Comparison of ENCODE assay signal across 13 mouse cellular contexts in the genomic region with DNA sequence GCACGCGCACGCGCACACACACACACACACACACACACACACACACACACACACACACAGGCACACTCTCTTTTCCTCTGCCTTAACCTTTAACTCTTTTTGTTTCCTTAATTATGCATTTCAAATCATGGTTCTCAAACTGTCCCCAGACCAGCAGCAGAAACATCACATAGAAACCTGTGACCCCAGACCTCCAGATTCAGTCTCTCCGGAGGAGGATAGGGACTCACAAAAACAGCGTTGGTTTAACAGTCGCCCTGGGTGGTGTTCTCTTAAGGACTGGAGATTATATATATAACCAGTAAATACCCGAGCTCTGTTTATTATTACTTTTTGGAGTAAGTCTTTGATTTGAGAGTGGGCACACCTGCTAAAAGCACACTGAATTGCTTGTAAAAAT. TPM values are rescaled to one million over a fixed set of nuclear protein-coding genes. Genes with fewer than 3 reads are reported as not detected.
DNase-seq lines count a peak whose midpoint lies in the region; ATAC-seq lines count a peak whose summit lies in the region.
"Had no signal": no experiment of that assay in that cellular context is flagged by ENCODE, and none has a peak within 500 bp of the region (broad histone marks: within the 10 kb centered on the region; RNA-seq: fewer than 3 reads in every experiment).

No protein-coding gene starts in this region.

- H3K4me1 ChIP-seq in heart, embryonic 14.5 days (ENCODE audit: control insufficient read depth in 2 of 2, insufficient read depth in 2 of 2, low read length in 2 of 2) = peaks cover 4 to 12% of the 10 kb centered on the region in 2 experiments; a peak in 3 of 4 replicates
- H3K4me1 ChIP-seq in lung, embryonic 15.5 days = peaks cover 14% of the 10 kb centered on the region
- H3K4me1 ChIP-seq in intestine, embryonic 14.5 days (replicated peaks; ENCODE audit: control insufficient read depth, insufficient read depth, low read length) = no peaks in the 10 kb centered on the region; the same call in 1 of the 2 replicates
- H3K4me1 ChIP-seq in stomach, embryonic 14.5 days (ENCODE audit: control insufficient read depth, insufficient read depth, low read length) = peaks cover 9% of the 10 kb centered on the region; the same call in 1 of the 2 replicates

- no peaks in the 10 kb centered on the region for H3K36me3 ChIP-seq in heart, embryonic 14.5 days (ENCODE audit: control insufficient read depth, insufficient read depth, low read length)
- H3K36me3 ChIP-seq in lung, embryonic 15.5 days = no peaks in the 10 kb centered on the region
- 0 out of 2 replicates have a peak, but pooled peaks cover 6% of the 10 kb centered on the region for H3K36me3 ChIP-seq in intestine, embryonic 14.5 days (ENCODE audit: control insufficient read depth, insufficient read depth, low read length)
- no peaks in the 10 kb centered on the region for H3K36me3 ChIP-seq in stomach, embryonic 14.5 days (ENCODE audit: control insufficient read depth, insufficient read depth, low read length)

- H3K27me3 ChIP-seq in heart, embryonic 14.5 days (ENCODE audit: control insufficient read depth, insufficient read depth, low read length) = peaks cover 77% of the 10 kb centered on the region
- H3K27me3 ChIP-seq in lung, embryonic 15.5 days = peaks cover 55% of the 10 kb centered on the region
- peaks cover 22% of the 10 kb centered on the region; the same call in 1 of the 2 replicates for H3K27me3 ChIP-seq in intestine, embryonic 14.5 days (replicated peaks; ENCODE audit: control insufficient read depth, insufficient read depth, low read length)
- H3K27me3 ChIP-seq in stomach, embryonic 14.5 days (ENCODE audit: control insufficient read depth, insufficient read depth, low read length) = no peaks in the 10 kb centered on the region

- H3K27ac ChIP-seq in heart, embryonic 14.5 days (replicated peaks in 1 of 2; ENCODE audit: control insufficient read depth in 1 of 2, insufficient read depth in 1 of 2, low read depth in 2 of 2, low read length in 2 of 2) = 0 out of 4 replicates have a peak overlapping the region, but pooled peaks of 1 of the 2 experiments have one; percentile 9
- H3K27ac ChIP-seq in lung, embryonic 15.5 days = peak overlapping the region; percentile 85
- peak overlapping the region; percentile 90 for H3K27ac ChIP-seq in intestine, embryonic 14.5 days (ENCODE audit: low read depth)
- H3K27ac ChIP-seq in stomach, embryonic 14.5 days (ENCODE audit: low read length) = peak overlapping the region; percentile 88
- H3K27ac ChIP-seq: forebrain, embryonic 13.5 days had no signal

- intact Hi-C loops in heart, postnatal 25 days (cut with DNase I) = no loop called here

- peak overlapping the region; percentile 37 for H3K4me2 ChIP-seq in heart, embryonic 14.5 days (ENCODE audit: low read length)
- H3K4me2 ChIP-seq in lung, embryonic 15.5 days = peak overlapping the region; percentile 56
- peak overlapping the region; percentile 69 for H3K4me2 ChIP-seq in intestine, embryonic 14.5 days (ENCODE audit: low read length)
- peak overlapping the region; percentile 57 for H3K4me2 ChIP-seq in stomach, embryonic 14.5 days (replicated peaks; ENCODE audit: low read depth, low read length)

- DNase-seq in heart, postnatal 25 days (ENCODE audit: low spot score) = no peak
- no peak for DNase-seq in lung, postnatal 36 days
- DNase-seq in intestine, embryonic 14.5 days (ENCODE audit: low spot score) = peak; percentile 62
- DNase-seq: adrenal gland, postnatal 36 days; cerebellum, postnatal 36 days had no signal

- no peak overlapping the region for H3K9ac ChIP-seq in heart, embryonic 14.5 days (ENCODE audit: low read length)
- H3K9ac ChIP-seq in lung, embryonic 15.5 days = no peak overlapping the region
- H3K9ac ChIP-seq in intestine, embryonic 14.5 days (ENCODE audit: low read length) = peak overlapping the region; percentile 74; the same call in 1 of the 2 replicates
- H3K9ac ChIP-seq in stomach, embryonic 14.5 days (replicated peaks; ENCODE audit: low read depth, low read length) = no peak overlapping the region
- H3K9ac ChIP-seq: forebrain, embryonic 13.5 days had no signal

- no peak overlapping the region for H3K4me3 ChIP-seq in heart, embryonic 14.5 days (ENCODE audit: control insufficient read depth in 1 of 2, insufficient read depth in 1 of 2, low read depth in 1 of 2, low read length in 2 of 2)
- no peak overlapping the region; the same call in 1 of the 2 replicates for H3K4me3 ChIP-seq in lung, embryonic 15.5 days
- 0 out of 2 replicates have a peak overlapping the region, but pooled peaks have one; percentile 37 for H3K4me3 ChIP-seq in intestine, embryonic 14.5 days (ENCODE audit: low read depth, low read length)
- H3K4me3 ChIP-seq in stomach, embryonic 14.5 days (ENCODE audit: low read depth, low read length) = no peak overlapping the region
- H3K4me3 ChIP-seq: forebrain, embryonic 13.5 days had no signal

- WGBS in heart, embryonic 14.5 days = 2% methylated on average over 4 of the region's 8 CpGs
- 2% methylated on average over 4 of the region's 8 CpGs for WGBS in lung, embryonic 15.5 days
- 4% methylated on average over 4 of the region's 8 CpGs for WGBS in intestine, embryonic 14.5 days
- 0% methylated on average over 8 of the region's 8 CpGs for WGBS in stomach, embryonic 14.5 days

- H3K9me3 ChIP-seq in heart, embryonic 14.5 days (ENCODE audit: control insufficient read depth, low read length) = no peaks in the 10 kb centered on the region
- H3K9me3 ChIP-seq in lung, embryonic 15.5 days = no peaks in the 10 kb centered on the region
- H3K9me3 ChIP-seq in intestine, embryonic 14.5 days (ENCODE audit: control insufficient read depth, low read length) = no peaks in the 10 kb centered on the region
- no peaks in the 10 kb centered on the region for H3K9me3 ChIP-seq in stomach, embryonic 14.5 days (ENCODE audit: control insufficient read depth, low read depth, low read length)
- H3K9me3 ChIP-seq: forebrain, embryonic 13.5 days had no signal

- ATAC-seq in heart, embryonic 14.5 days (ENCODE audit: insufficient number of reproducible peaks, insufficient read depth, low FRiP score, low read depth) = no peak
- no peak for ATAC-seq in lung, embryonic 15.5 days (ENCODE audit: borderline replicate concordance, extremely low read depth, low FRiP score, low TSS enrichment)
- ATAC-seq in intestine, embryonic 14.5 days (replicated peaks; ENCODE audit: low FRiP score, low TSS enrichment, low read depth) = no peak
- no peak for ATAC-seq in stomach, embryonic 14.5 days (ENCODE audit: insufficient number of reproducible peaks, insufficient read depth, low FRiP score, low read depth)
- ATAC-seq in granulocyte monocyte progenitor cell, adult 5-6 weeks (replicated peaks; ENCODE audit: poor library complexity, severe bottlenecking) = no peak
- ATAC-seq: forebrain, embryonic 13.5 days had no signal

RNA-seq across cellular contexts. Expression of gene Tcf21, which starts 5.7 kb away (rescaled TPM):
- polyA plus RNA-seq in heart, embryonic 14.5 days (2014; fragmentation: Nextera tagmentation; extraction: Ambion mirVana) = 65.2 and 71.6 TPM in 2 replicates
- total RNA-seq in heart, postnatal 25 days (2021) = 10 to 100 TPM; 10.9 to 14.4 TPM
- 279 and 296 TPM in 2 replicates for polyA plus RNA-seq in lung, embryonic 15.5 days (2015; fragmentation: Nextera tagmentation; extraction: Ambion mirVana)
- 257 and 320 TPM in 2 replicates for polyA plus RNA-seq in intestine, embryonic 14.5 days (2014; fragmentation: Nextera tagmentation; extraction: Ambion mirVana)
- 366 and 410 TPM in 2 replicates for polyA plus RNA-seq in stomach, embryonic 14.5 days (2014; fragmentation: Nextera tagmentation; extraction: Ambion mirVana)
- not detected in 2 replicates for total RNA-seq in granulocyte monocyte progenitor cell, adult 5-6 weeks (2014; fragmentation: Nextera tagmentation)
- not detected in 2 replicates for total RNA-seq in granulocyte monocyte progenitor cell, adult 5-6 weeks (2017)
- total RNA-seq: layer of hippocampus, postnatal 10 days; left cerebral cortex, postnatal 14 days; MEL had no signal
